Comparison of ENCODE assay signal across 11 mouse cellular contexts in genomic region chr4:140592990-140593770, GRCm38 (mm10).
A peak's percentile ranks its signal among the peaks of the same experiment; 100 is the strongest.
DNase-seq lines count a peak whose midpoint lies in the region; ATAC-seq and TF ChIP-seq lines count a peak whose summit lies in the region.
"Had no signal": no experiment of that assay in that cellular context is flagged by ENCODE, and none has a peak within 500 bp of the region (broad histone marks: within the 10 kb centered on the region; RNA-seq: fewer than 3 reads in every experiment).

No protein-coding gene starts in this region.

- peak; percentile 79 for ATAC-seq in kidney, embryonic 16.5 days (ENCODE audit: low FRiP score, low TSS enrichment)

- TF ChIP-seq CTCF in testis, adult 2 months (IDR thresholded peaks at IDR 0.05; ENCODE audit: control insufficient read depth, insufficient read depth, insufficient replicate concordance, low read depth, low read length): no peak

- peak; percentile 27 for DNase-seq in embryo, embryonic 10 days (ENCODE audit: low spot score)
- no peak for DNase-seq in embryo, embryonic 11 days
- no peak for DNase-seq in kidney, postnatal 10 days
- DNase-seq in testis, postnatal 14 days (ENCODE audit: low spot score): no peak
- no peak for DNase-seq in heart, postnatal 4 days
- DNase-seq in thymus, adult 18-20 months: no peak

- H3K9me3 ChIP-seq in kidney, embryonic 16.5 days (ENCODE audit: low read length): peaks cover 16% of the 10 kb centered on the region

- H3K9ac ChIP-seq in kidney, embryonic 16.5 days (replicated peaks; ENCODE audit: low read length): no peak overlapping the region; the same call in 1 of the 2 replicates
- H3K9ac ChIP-seq: limb, embryonic 15.5 days had no signal

- H3K4me2 ChIP-seq in kidney, embryonic 16.5 days (replicated peaks; ENCODE audit: low read depth, low read length): peak overlapping the region; percentile 6; the same call in 1 of the 2 replicates
- H3K4me2 ChIP-seq: heart, embryonic 11.5 days; limb, embryonic 15.5 days had no signal

- no peaks in the 10 kb centered on the region for H3K27me3 ChIP-seq in kidney, embryonic 16.5 days (ENCODE audit: insufficient read depth, low read length)
- no peaks in the 10 kb centered on the region for H3K27me3 ChIP-seq in testis, adult 2 months (ENCODE audit: control insufficient read depth, insufficient read depth, low read length)
- H3K27me3 ChIP-seq: limb, embryonic 15.5 days had no signal

- H3K4me1 ChIP-seq in kidney, embryonic 16.5 days (ENCODE audit: insufficient read depth, low read length): peaks cover 3% of the 10 kb centered on the region; the same call in 1 of the 2 replicates
- no peaks in the 10 kb centered on the region for H3K4me1 ChIP-seq in testis, adult 2 months (ENCODE audit: control insufficient read depth, insufficient read depth, low read length)
- H3K4me1 ChIP-seq: limb, embryonic 15.5 days had no signal

- H3K36me3 ChIP-seq in kidney, embryonic 16.5 days (ENCODE audit: insufficient read depth, low read length): peaks cover 20% of the 10 kb centered on the region
- H3K36me3 ChIP-seq in testis, adult 2 months (ENCODE audit: control insufficient read depth, insufficient read depth, low read length): no peaks in the 10 kb centered on the region

- no peak overlapping the region for H3K4me3 ChIP-seq in kidney, embryonic 16.5 days (ENCODE audit: low read length)
- peak overlapping the region; percentile 70 for H3K4me3 ChIP-seq in testis, adult 2 months (ENCODE audit: control insufficient read depth, low read depth, low read length)
- H3K4me3 ChIP-seq: limb, embryonic 15.5 days had no signal

- no peak for TF ChIP-seq POLR2A in testis, adult 2 months (IDR thresholded peaks at IDR 0.05; ENCODE audit: control insufficient read depth, low read depth, low read length)

- H3K27ac ChIP-seq in kidney, embryonic 16.5 days (ENCODE audit: low read length): peak overlapping the region; percentile 78
- H3K27ac ChIP-seq in testis, adult 2 months (ENCODE audit: control insufficient read depth, insufficient read depth, low read depth, low read length): no peak overlapping the region
- H3K27ac ChIP-seq: limb, embryonic 15.5 days; macrophage had no signal

- WGBS in kidney, embryonic 16.5 days: 16% methylated on average over 16 of the region's 16 CpGs
